Mouse (Mus musculus) intestine, embryonic 16.5 days (tissue): ENCODE data around the gene Usp49. TPM values are rescaled to one million over a fixed set of nuclear protein-coding genes. Genes with fewer than 3 reads are reported as not detected.
"Not testable (repeated sequence)": the region's sequence is repeated elsewhere in the genome, so short reads cannot be mapped to it uniquely, and the experiment has no call there.

Experiments used
- ATAC-seq: fragments of 200-750 bp; cut with Nextera tagmentation; 2 replicates; pipeline ENCODE4 v1.8.0; 2017; ENCODE audit warnings: moderate TSS enrichment, moderate library complexity
- H3K27ac ChIP-seq: fragments of 300-500 bp; sonication (generic); 2 replicates; pipeline ENCODE4 v1.5.1; 2014; ENCODE audit warnings: mild to moderate bottlenecking, low read length
- H3K27me3 ChIP-seq: fragments of 300-500 bp; sonication (generic); replicated peaks from 2 replicates; pipeline ENCODE4 v1.6.1; 2014; ENCODE audit warnings: low read length, control low read depth, mixed read lengths; ENCODE audit not compliant: control insufficient read depth, insufficient read depth
- H3K36me3 ChIP-seq: fragments of 300-500 bp; sonication (generic); 2 replicates; pipeline ENCODE4 v1.6.1; 2014; ENCODE audit warnings: low read length, control low read depth; ENCODE audit not compliant: control insufficient read depth, insufficient read depth
- H3K4me1 ChIP-seq: fragments of 300-500 bp; sonication (generic); 2 replicates; pipeline ENCODE4 v1.6.1; 2014; ENCODE audit warnings: low read length, control low read depth, mixed read lengths; ENCODE audit not compliant: control insufficient read depth, insufficient read depth
- H3K4me2 ChIP-seq: fragments of 300-500 bp; sonication (generic); 2 replicates; pipeline ENCODE4 v1.6.1; 2014; ENCODE audit warnings: low read depth, low read length, control low read depth
- H3K4me3 ChIP-seq: fragments of 300-500 bp; sonication (generic); 2 replicates; pipeline ENCODE4 v1.5.1; 2014; ENCODE audit warnings: mild to moderate bottlenecking, low read length
- H3K9ac ChIP-seq: fragments of 300-500 bp; sonication (generic); 2 replicates; pipeline ENCODE4 v1.6.1; 2014; ENCODE audit warnings: low read depth, low read length
- H3K9me3 ChIP-seq: fragments of 300-500 bp; sonication (generic); 2 replicates; pipeline ENCODE4 v1.6.1; 2016; ENCODE audit warnings: low read length, control low read depth; ENCODE audit not compliant: control insufficient read depth
- WGBS: fragments of 180-500 bp; shearing (Covaris S2); extraction: QIAGEN DNeasy Blood & Tissue Kit; methylation state at CpG from one replicate; pipeline ENCODE4 v1.1.7; 2014; 5-methylcytosine and 5-hydroxymethylcytosine counted together
- polyA plus RNA-seq: library from polyadenylated mRNA; unstranded; fragments of >200 nt; fragmentation: Nextera tagmentation; extraction: Ambion mirVana; gene quantifications from 2 replicates; pipeline ENCODE4 v1.2.1, GENCODE M21; 2015

Usp49 gene
- polyA plus RNA-seq, 1 experiment from 2014 or later, result 3.8 TPM

DNA sequence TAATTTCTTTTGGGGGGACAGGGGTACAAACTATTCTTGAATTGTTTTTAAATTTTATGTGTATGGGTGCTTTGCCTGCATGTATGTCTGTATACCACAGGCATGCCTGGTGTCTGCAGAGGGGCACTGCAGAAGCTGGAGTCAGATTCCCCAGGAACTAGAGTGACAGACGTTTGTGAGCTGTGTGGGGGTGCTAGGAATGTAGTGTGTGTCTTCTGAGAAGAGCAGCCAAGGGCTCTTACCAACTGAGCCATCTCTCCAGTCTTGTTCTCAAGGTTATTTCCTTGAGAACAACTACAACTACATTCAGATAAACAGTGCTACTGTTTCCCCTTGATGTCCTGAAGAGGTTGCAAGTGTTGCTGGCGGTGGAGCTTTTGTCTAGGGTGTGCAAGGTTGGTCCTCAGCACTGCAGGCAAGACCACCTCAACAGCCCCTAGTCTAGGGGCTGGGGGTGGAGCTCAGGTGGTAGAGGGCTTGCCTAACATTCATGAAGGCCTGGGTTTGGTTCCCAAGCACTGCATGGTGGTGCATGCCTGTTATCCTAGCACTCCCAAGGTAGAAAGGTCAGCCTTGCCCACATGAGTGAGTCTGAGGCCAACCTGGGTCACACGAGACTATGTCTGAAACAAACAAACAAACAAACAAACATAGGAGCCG is 1.8 kb downstream of the Usp49 start:
- Histone ChIP-seq H3K9me3 (no peaks in the 10 kb centered on the region), H3K9ac (no peak overlapping the region), H3K4me2 (no peak overlapping the region), H3K27ac (0 out of 2 replicates have a peak overlapping the region, but pooled peaks have one; percentile 16), H3K36me3 (no peaks in the 10 kb centered on the region), H3K27me3 (no peaks in the 10 kb centered on the region), H3K4me1 (peaks cover 8% of the 10 kb centered on the region), H3K4me3 (no peak overlapping the region)
- no peak for ATAC-seq
- 61% methylated on average over 4 of the region's 4 CpGs for WGBS

DNA sequence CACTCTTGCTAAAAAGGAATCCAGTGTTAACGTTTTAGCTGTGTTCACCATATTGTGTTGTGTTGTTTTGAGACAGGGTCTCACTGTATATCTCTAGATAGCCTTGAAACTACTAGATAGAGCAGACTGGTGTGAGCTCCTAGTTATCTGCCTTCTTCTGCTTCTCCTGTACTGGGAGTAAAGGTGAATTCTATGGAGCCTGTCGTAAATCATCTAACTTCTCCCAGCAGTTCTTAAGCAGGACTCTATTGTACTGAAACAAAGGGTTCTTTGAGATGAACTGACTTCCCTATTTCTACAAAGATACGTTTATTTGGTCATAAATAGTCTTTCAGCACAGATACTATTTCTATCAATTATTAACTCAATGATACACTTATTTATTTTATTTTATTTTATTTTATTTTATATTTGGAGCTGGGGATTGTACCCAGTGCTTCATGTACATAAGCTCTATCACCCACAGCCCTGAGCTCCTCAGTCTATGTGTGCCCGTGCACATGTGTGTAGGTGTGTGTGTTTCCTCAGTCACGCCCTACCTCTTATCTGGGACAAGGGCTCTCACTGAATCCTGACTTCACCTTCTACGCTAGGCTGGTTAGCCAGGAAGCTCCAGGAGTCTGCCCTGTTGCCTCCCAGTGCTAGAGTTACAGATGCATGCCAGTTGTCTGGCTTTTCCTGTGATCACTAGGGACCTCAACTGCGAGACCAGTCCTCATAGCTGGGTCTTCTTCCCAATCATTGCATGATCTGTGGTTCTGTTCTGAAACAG is 3.7 kb downstream of the Usp49 start:
- WGBS, result 54% methylated on average over 7 of the region's 7 CpGs
- Histone ChIP-seq H3K4me3 (no peak overlapping the region), H3K27ac (peak overlapping the region; percentile 75), H3K4me2 (peak overlapping the region; percentile 34), H3K9me3 (no peaks in the 10 kb centered on the region), H3K9ac (peak overlapping the region; percentile 21; the same call in 1 of the 2 replicates), H3K36me3 (no peaks in the 10 kb centered on the region), H3K4me1 (peaks cover 8% of the 10 kb centered on the region; the same call in 1 of the 2 replicates), H3K27me3 (no peaks in the 10 kb centered on the region)
- ATAC-seq, result peak; percentile 83

DNA sequence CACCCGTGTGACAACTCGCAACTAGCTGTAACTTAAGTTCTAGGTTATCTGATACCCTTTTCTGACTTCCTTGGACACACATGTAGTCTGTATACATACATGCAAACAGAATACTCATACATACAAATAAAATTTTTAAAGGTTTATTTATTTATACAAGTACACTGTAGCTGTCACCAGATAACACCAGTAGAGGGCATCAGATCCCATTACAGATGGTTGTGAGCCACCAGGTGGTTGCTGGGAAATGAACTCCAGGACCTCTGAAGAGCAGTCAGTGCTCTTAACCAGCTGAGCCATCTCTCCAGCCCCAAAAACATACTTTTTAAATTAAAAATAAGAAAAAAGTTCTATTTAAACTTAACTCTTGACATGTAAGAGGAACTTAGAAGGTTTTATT is 12.5 kb downstream of the Usp49 start:
- 83% methylated on average over 2 of the region's 2 CpGs for WGBS
- H3K9me3 ChIP-seq, result no peaks in the 10 kb centered on the region
- no peak overlapping the region for H3K9ac ChIP-seq
- H3K27me3 ChIP-seq, result no peaks in the 10 kb centered on the region
- no peaks in the 10 kb centered on the region for H3K4me1 ChIP-seq
- H3K27ac ChIP-seq, result no peak overlapping the region
- ATAC-seq, result no peak
- no peaks in the 10 kb centered on the region for H3K36me3 ChIP-seq
- H3K4me3 ChIP-seq, result no peak overlapping the region
- no peak overlapping the region for H3K4me2 ChIP-seq

DNA sequence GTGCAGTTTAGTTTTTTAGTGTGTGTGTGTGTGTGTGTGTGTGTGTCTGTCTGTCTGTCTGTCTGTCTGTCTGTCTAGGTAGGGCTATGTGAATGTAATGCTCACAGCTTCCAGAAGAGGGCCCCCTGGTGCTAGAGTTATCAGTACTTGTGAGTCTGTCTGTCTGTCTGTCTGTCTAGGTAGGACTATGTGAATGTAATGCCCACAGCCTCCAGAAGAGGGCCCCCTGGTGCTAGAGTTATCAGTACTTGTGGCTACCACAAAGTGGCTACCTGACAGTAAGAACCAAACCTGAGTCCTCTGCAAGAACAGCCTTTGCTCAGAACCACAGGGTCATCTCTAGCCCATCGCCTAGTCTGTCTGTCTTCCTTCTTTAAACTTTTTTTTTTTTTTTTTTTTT is 16.2 kb downstream of the Usp49 start:
- no peaks in the 10 kb centered on the region for H3K4me1 ChIP-seq
- H3K9me3 ChIP-seq, result no peaks in the 10 kb centered on the region
- WGBS, result 90% methylated on average over 1 of the region's 1 CpGs
- H3K9ac ChIP-seq, result no peak overlapping the region
- no peak overlapping the region for H3K4me2 ChIP-seq
- H3K27me3 ChIP-seq, result no peaks in the 10 kb centered on the region
- no peaks in the 10 kb centered on the region for H3K36me3 ChIP-seq
- H3K27ac ChIP-seq, result no peak overlapping the region
- no peak for ATAC-seq
- H3K4me3 ChIP-seq, result no peak overlapping the region

DNA sequence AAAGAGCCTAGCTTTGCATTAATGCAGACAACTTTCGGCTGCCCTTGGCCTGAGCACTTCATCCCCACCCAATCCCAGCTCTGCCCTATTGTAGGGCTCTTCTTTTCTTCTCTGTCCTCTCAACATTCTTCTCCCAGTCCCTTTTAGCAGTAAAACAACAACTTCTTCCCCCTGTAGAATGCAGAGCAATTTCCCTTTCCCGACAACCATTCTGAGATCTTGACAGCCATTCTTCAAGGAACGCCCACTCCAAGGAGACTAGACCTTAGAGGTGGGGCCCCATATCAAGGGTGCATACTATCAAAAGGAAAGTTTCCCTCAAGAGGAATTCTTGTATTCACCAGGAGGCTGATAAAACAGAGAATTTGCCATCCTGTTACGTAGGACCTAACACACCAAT is 18.5 kb downstream of the Usp49 start:
- H3K36me3 ChIP-seq, result no peaks in the 10 kb centered on the region
- ATAC-seq, result no peak
- H3K9ac ChIP-seq, result no peak overlapping the region
- H3K4me1 ChIP-seq, result no peaks in the 10 kb centered on the region
- H3K9me3 ChIP-seq, result no peaks in the 10 kb centered on the region
- H3K4me3 ChIP-seq, result no peak overlapping the region
- no peak overlapping the region for H3K4me2 ChIP-seq
- no peak overlapping the region for H3K27ac ChIP-seq
- H3K27me3 ChIP-seq, result no peaks in the 10 kb centered on the region
- WGBS, result 73% methylated on average over 4 of the region's 4 CpGs

DNA sequence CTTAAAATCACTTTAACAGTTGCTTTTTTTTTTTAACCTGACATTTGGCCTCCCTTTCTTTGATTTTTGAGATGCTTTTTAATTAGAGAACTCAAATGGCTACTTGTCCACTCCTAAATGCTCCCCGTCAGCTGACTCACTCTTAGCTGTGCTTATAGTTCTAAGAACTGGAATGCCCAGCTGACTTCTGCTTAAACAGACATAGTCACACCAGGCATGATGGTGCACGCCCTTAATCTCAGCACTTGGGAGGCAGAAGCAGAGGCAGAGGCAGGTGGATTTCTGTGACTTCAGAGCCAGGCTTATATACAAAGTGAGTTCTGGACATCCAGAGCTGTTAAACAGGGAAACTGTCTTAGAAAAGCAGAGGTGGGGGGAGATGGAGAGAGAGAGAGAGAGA is 21.5 kb downstream of the Usp49 start:
- Histone ChIP-seq H3K36me3 (no peaks in the 10 kb centered on the region), H3K4me3 (no peak overlapping the region), H3K4me1 (peaks cover 2% of the 10 kb centered on the region; the same call in 1 of the 2 replicates), H3K27ac (no peak overlapping the region), H3K9ac (no peak overlapping the region), H3K4me2 (no peak overlapping the region), H3K9me3 (no peaks in the 10 kb centered on the region), H3K27me3 (no peaks in the 10 kb centered on the region)
- 85% methylated on average over 2 of the region's 2 CpGs for WGBS
- no peak for ATAC-seq

DNA sequence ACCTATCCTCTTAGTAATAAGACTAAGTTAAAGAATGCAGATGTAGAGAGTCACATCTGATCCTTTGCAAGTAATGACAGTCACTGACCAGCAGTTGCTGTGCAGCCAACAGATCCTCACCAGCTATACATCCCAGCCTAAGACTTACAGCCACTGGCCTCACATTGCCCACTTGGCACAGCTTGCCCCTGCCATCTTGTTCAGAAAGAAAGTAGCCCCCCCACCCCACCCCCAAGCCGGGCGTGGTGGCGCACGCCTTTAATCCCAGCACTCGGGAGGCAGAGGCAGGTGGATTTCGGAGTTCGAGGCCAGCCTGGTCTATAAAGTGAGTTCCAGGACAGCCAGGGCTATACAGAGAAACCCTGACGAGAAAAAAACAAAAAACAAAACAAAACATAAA is 23.9 kb downstream of the Usp49 start:
- H3K27me3 ChIP-seq, H3K36me3 ChIP-seq, ATAC-seq, H3K4me2 ChIP-seq, H3K4me3 ChIP-seq, H3K4me1 ChIP-seq, H3K27ac ChIP-seq, H3K9me3 ChIP-seq, H3K9ac ChIP-seq: not testable (repeated sequence)
- 95% methylated on average over 8 of the region's 8 CpGs for WGBS

DNA sequence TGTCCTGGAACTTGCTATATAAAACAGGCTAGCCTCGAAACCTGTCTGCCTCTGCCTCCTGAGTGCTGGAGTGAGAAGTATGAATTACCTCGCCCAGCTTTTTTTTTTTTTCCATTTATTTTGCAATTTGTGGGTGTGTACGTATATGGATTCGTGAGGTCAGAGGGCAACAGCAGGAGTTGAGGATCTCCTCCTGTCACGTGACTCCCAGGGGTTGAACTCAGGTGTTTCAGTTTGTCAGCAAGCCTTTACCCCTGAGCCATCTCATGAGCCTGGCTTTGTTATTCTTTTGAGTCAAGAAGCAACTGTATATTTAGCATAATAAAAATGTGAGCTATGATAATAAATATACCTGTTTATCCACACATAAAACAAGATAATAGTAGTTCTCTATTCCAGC is 25.2 kb downstream of the Usp49 start:
- no peak overlapping the region for H3K4me3 ChIP-seq
- H3K4me1 ChIP-seq, result peaks cover 2% of the 10 kb centered on the region; the same call in 1 of the 2 replicates
- WGBS, result 77% methylated on average over 5 of the region's 5 CpGs
- H3K9ac ChIP-seq, result no peak overlapping the region
- H3K27me3 ChIP-seq, result no peaks in the 10 kb centered on the region
- H3K4me2 ChIP-seq, result no peak overlapping the region
- H3K27ac ChIP-seq, result no peak overlapping the region
- H3K36me3 ChIP-seq, result no peaks in the 10 kb centered on the region
- no peak for ATAC-seq
- H3K9me3 ChIP-seq, result no peaks in the 10 kb centered on the region

DNA sequence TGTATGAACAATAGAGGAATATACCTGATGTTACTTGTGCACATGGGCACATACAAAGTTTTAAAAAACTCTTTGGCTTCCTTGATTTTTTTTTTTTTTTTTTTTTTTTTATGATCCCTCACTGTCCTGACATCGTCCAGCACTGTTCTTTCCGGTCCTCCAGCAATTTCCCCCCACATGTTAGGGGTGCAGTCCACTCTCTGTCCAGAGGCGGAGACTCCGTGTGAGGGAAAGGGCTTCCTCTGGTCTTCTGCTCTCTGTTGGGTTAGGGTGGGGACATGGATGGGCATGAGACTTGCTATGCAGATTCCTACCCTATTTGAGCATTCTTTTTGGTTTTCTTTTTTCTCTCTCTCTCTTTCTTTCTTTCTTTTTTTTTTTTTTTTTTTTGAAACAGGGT is 27.4 kb downstream of the Usp49 start:
- 75% methylated on average over 4 of the region's 4 CpGs for WGBS
- no peaks in the 10 kb centered on the region for H3K27me3 ChIP-seq
- no peaks in the 10 kb centered on the region for H3K9me3 ChIP-seq
- no peak for ATAC-seq
- H3K36me3 ChIP-seq, result no peaks in the 10 kb centered on the region
- no peak overlapping the region for H3K4me2 ChIP-seq
- H3K4me3 ChIP-seq, result no peak overlapping the region
- no peak overlapping the region for H3K27ac ChIP-seq
- H3K4me1 ChIP-seq, result peaks cover 2% of the 10 kb centered on the region; the same call in 1 of the 2 replicates
- H3K9ac ChIP-seq, result no peak overlapping the region
